Mouse (Mus musculus): ENCODE measurements around the gene Sf3b6.

DNA sequence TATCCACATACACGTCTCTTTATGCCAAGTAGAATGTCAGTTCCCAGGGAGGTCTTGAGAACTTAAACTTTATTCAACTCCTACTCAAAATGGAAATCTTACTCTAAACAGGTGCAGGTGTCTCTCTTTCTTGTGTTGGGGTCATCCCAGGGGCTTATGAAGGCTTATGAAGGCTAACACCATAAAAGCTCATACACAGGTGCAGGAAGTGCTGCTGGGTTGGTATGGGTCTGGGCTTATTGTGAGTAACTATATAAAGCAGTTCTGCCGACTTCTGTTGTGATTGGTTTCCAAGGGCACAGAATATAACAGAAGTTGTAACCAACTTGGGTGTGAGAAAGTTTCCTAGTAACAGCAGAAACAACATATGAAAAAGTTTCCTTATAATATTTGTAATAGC lies 32.9 kb upstream of the Sf3b6 start:
- TF ChIP-seq CTCF (IDR thresholded peaks at IDR 0.05; ENCODE audit: control insufficient read depth, insufficient read depth, low read length): no peak
- no peak for TF ChIP-seq POLR2A (IDR thresholded peaks at IDR 0.05; ENCODE audit: borderline replicate concordance, control insufficient read depth, low read depth, low read length)
